12 mouse cellular contexts compared by ENCODE assay signal in the genomic region with DNA sequence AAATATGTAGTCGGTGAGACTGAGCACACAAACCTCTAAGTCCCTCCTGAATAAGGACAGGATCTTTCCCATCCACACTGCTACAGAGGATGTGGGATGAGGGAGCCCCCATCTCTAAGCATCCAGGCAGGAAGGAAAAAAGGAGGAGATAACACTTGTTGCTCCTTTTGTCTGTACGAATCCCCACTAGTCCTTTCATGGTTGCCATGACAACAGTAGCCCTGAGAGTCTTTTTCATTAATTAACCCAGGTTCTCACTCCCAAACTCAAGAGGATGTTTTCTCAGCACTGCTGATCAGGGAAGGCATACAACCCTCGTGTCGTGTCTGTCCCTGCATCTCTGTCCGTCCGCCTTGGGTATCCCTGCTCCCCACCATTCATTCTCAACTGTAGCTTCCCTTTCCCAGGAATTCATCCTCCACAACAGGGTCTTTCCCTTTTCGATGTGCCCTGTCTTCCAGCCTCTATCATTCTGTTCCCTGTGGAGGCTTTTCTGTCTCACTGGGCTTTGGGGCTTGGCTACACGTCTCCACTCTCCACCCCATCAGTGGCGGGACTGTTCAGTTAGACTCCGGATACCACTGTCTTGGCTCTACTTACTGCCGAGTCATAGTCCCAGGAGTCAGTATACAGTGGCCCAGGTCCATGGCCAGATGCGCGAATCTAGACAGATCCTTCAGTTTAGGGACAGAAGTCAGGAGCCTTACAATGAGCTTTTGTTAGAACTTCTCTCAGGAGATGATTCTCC.
DNase-seq lines count a peak whose midpoint lies in the region; ATAC-seq and TF ChIP-seq lines count a peak whose summit lies in the region.
"Had no signal": no experiment of that assay in that cellular context is flagged by ENCODE, and none has a peak within 500 bp of the region (broad histone marks: within the 10 kb centered on the region; RNA-seq: fewer than 3 reads in every experiment).

No protein-coding gene starts in this region.

- WGBS in hindbrain, embryonic 15.5 days, result 28% methylated on average over 13 of the region's 13 CpGs
- WGBS in midbrain, postnatal 0 days, result 26% methylated on average over 13 of the region's 13 CpGs

- H3K36me3 ChIP-seq in hindbrain, embryonic 15.5 days, result no peaks in the 10 kb centered on the region
- no peaks in the 10 kb centered on the region for H3K36me3 ChIP-seq in midbrain, postnatal 0 days (ENCODE audit: insufficient read depth, low read length)
- H3K36me3 ChIP-seq: limb, embryonic 12.5 days had no signal

- ATAC-seq in hindbrain, embryonic 15.5 days (ENCODE audit: low FRiP score, low read depth), result peak; percentile 31; the same call in 1 of the 2 replicates
- no peak for ATAC-seq in midbrain, postnatal 0 days (ENCODE audit: low FRiP score)

- DNase-seq in heart, adult 11 months, result peak; percentile 91
- DNase-seq in heart, postnatal 4 days, result no peak
- DNase-seq in brain, adult 2 months (ENCODE audit: low read depth, low spot score), result peak; percentile 44
- peak; percentile 85 for DNase-seq in midbrain, postnatal 0 days (ENCODE audit: low spot score)
- no peak for DNase-seq in kidney, adult 8-10 months
- DNase-seq in adrenal gland, adult 18-20 months (ENCODE audit: low spot score in 2 of 2), result no peak
- DNase-seq: cerebellum, adult 18-20 months; kidney, postnatal 25 days had no signal

- no peak overlapping the region for H3K27ac ChIP-seq in hindbrain, embryonic 15.5 days (replicated peaks)
- H3K27ac ChIP-seq in midbrain, postnatal 0 days (ENCODE audit: low read depth, low read length), result peak overlapping the region; percentile 39; the same call in 1 of the 2 replicates
- H3K27ac ChIP-seq: limb, embryonic 12.5 days; macrophage had no signal

- no peaks in the 10 kb centered on the region for H3K9me3 ChIP-seq in hindbrain, embryonic 15.5 days
- H3K9me3 ChIP-seq in midbrain, postnatal 0 days (ENCODE audit: low read length), result no peaks in the 10 kb centered on the region

- H3K4me1 ChIP-seq in hindbrain, embryonic 15.5 days (replicated peaks), result peaks cover 19% of the 10 kb centered on the region
- H3K4me1 ChIP-seq in midbrain, postnatal 0 days (ENCODE audit: insufficient read depth, low read length), result peaks cover 6% of the 10 kb centered on the region; the same call in 1 of the 2 replicates
- H3K4me1 ChIP-seq: limb, embryonic 12.5 days had no signal

- H3K4me2 ChIP-seq in hindbrain, embryonic 15.5 days, result peak overlapping the region; percentile 6
- H3K4me2 ChIP-seq in midbrain, postnatal 0 days (ENCODE audit: low read depth, low read length, poor library complexity, severe bottlenecking), result no peak overlapping the region
- H3K4me2 ChIP-seq: limb, embryonic 12.5 days had no signal

- no peak for TF ChIP-seq CTCF in midbrain, postnatal 0 days (IDR thresholded peaks at IDR 0.05)

- H3K4me3 ChIP-seq in hindbrain, embryonic 15.5 days, result no peak overlapping the region
- no peak overlapping the region for H3K4me3 ChIP-seq in midbrain, postnatal 0 days (ENCODE audit: low read depth, low read length)
- H3K4me3 ChIP-seq: limb, embryonic 12.5 days had no signal

- no peaks in the 10 kb centered on the region for H3K27me3 ChIP-seq in hindbrain, embryonic 15.5 days
- no peaks in the 10 kb centered on the region for H3K27me3 ChIP-seq in midbrain, postnatal 0 days (ENCODE audit: insufficient read depth, low read length)
- H3K27me3 ChIP-seq: CH12.LX; limb, embryonic 12.5 days had no signal

- H3K9ac ChIP-seq in hindbrain, embryonic 15.5 days, result no peak overlapping the region
- H3K9ac ChIP-seq in midbrain, postnatal 0 days (replicated peaks; ENCODE audit: low read length, poor library complexity, severe bottlenecking), result no peak overlapping the region
- H3K9ac ChIP-seq: limb, embryonic 12.5 days had no signal

Comparison
In these comparisons a context has a peak if more than half of its experiments do, and no peak if none do; other contexts are left out.
1. DNase-seq: peak in heart, adult 11 months (single experiment), brain, adult 2 months (single experiment) and midbrain, postnatal 0 days (single experiment); none in heart, postnatal 4 days (single experiment), kidney, adult 8-10 months (0 of 2) and adrenal gland, adult 18-20 months (0 of 2).